Mouse (Mus musculus) layer of hippocampus, adult 9-11 months (tissue): ENCODE data around the gene Cyth3.

Experiments used
- DNase-seq: peaks from one replicate; pipeline ENCODE4 v3.0.0; 2022

Gene Cyth3

GRCm38 (mm10) chr5:143637832-143638420 lies 15.7 kb downstream of the Cyth3 start:
- peak; percentile 74 for DNase-seq

- no peak for DNase-seq
These were observed 16.4 kb downstream of the Cyth3 start for GRCm38 (mm10) chr5:143638516-143639270.

- DNase-seq = no peak
These were observed 17.1 kb downstream of the Cyth3 start for GRCm38 (mm10) chr5:143639329-143639728.

- no peak for DNase-seq
These were observed 17.6 kb downstream of the Cyth3 start for GRCm38 (mm10) chr5:143639810-143640209.

GRCm38 (mm10) chr5:143641503-143641902 lies 19.3 kb downstream of the Cyth3 start:
- DNase-seq = no peak

GRCm38 (mm10) chr5:143642262-143642831 lies 20.1 kb downstream of the Cyth3 start:
- DNase-seq = no peak

GRCm38 (mm10) chr5:143645976-143646375 lies 23.7 kb downstream of the Cyth3 start:
- DNase-seq = no peak

GRCm38 (mm10) chr5:143647412-143647811 lies 25.2 kb downstream of the Cyth3 start:
- DNase-seq = no peak

GRCm38 (mm10) chr5:143648058-143648457 lies 25.8 kb downstream of the Cyth3 start:
- DNase-seq = no peak

GRCm38 (mm10) chr5:143649168-143649567 lies 26.9 kb downstream of the Cyth3 start:
- DNase-seq = no peak

GRCm38 (mm10) chr5:143651855-143652631 lies 29.8 kb downstream of the Cyth3 start:
- DNase-seq = no peak

GRCm38 (mm10) chr5:143653497-143653896 lies 31.2 kb downstream of the Cyth3 start:
- DNase-seq = no peak

GRCm38 (mm10) chr5:143654670-143655510 lies 32.6 kb downstream of the Cyth3 start:
- DNase-seq = no peak

GRCm38 (mm10) chr5:143655511-143655943 lies 33.3 kb downstream of the Cyth3 start:
- DNase-seq = no peak

- DNase-seq = no peak
These were observed 34.5 kb downstream of the Cyth3 start for GRCm38 (mm10) chr5:143656708-143657245.

- DNase-seq = no peak
These were observed 36.8 kb downstream of the Cyth3 start for GRCm38 (mm10) chr5:143659021-143659523.

GRCm38 (mm10) chr5:143663074-143663687 lies 40.9 kb downstream of the Cyth3 start:
- no peak for DNase-seq

- no peak for DNase-seq
These were observed 43.3 kb downstream of the Cyth3 start for GRCm38 (mm10) chr5:143665561-143665960.

- no peak for DNase-seq
These were observed 43.8 kb downstream of the Cyth3 start for GRCm38 (mm10) chr5:143666015-143666414.

- no peak for DNase-seq
These were observed 46.6 kb downstream of the Cyth3 start for GRCm38 (mm10) chr5:143668884-143669283.

GRCm38 (mm10) chr5:143669393-143669792 lies 47.1 kb downstream of the Cyth3 start:
- DNase-seq = no peak
